9 mouse cellular contexts compared by ENCODE assay signal in genomic region chrX:153831951-153832561, GRCm38 (mm10). TPM values are rescaled to one million over a fixed set of nuclear protein-coding genes. Genes with fewer than 3 reads are reported as not detected.
A peak's percentile ranks its signal among the peaks of the same experiment; 100 is the strongest.
DNase-seq lines count a peak whose midpoint lies in the region; ATAC-seq and TF ChIP-seq lines count a peak whose summit lies in the region.
"Had no signal": no experiment of that assay in that cellular context is flagged by ENCODE, and none has a peak within 500 bp of the region (broad histone marks: within the 10 kb centered on the region; RNA-seq: fewer than 3 reads in every experiment).

Gene Spin2c, plus strand, starts transcription at chrX:153832225.

- peak within 1 kb of the TSS; percentile 71 for H3K9ac ChIP-seq in embryonic facial prominence, embryonic 13.5 days
- peak within 1 kb of the TSS; percentile 61 for H3K9ac ChIP-seq in heart, embryonic 14.5 days (ENCODE audit: low read length)
- H3K9ac ChIP-seq in kidney, postnatal 0 days (ENCODE audit: low read depth, low read length) = 0 out of 2 replicates have a peak within 1 kb of the TSS, but pooled peaks have one; percentile 35
- peak within 1 kb of the TSS; percentile 45 for H3K9ac ChIP-seq in limb, embryonic 15.5 days
- H3K9ac ChIP-seq in midbrain, postnatal 0 days (replicated peaks; ENCODE audit: low read length, poor library complexity, severe bottlenecking) = peak within 1 kb of the TSS; percentile 52; the same call in 1 of the 2 replicates

- peak; percentile 85 for ATAC-seq in embryonic facial prominence, embryonic 13.5 days (ENCODE audit: insufficient number of reproducible peaks, insufficient read depth, low FRiP score, low TSS enrichment, low read depth)
- ATAC-seq in heart, embryonic 14.5 days (ENCODE audit: insufficient number of reproducible peaks, insufficient read depth, low FRiP score, low read depth) = no peak
- ATAC-seq in kidney, postnatal 0 days (replicated peaks; ENCODE audit: low FRiP score, low read depth) = peak; percentile 80
- ATAC-seq in limb, embryonic 15.5 days (ENCODE audit: insufficient number of reproducible peaks, low FRiP score, low TSS enrichment, low read depth) = peak; percentile 77
- peak; percentile 96 for ATAC-seq in midbrain, postnatal 0 days (ENCODE audit: low FRiP score)

- H3K4me1 ChIP-seq in embryonic facial prominence, embryonic 13.5 days = peaks cover 7% of the 10 kb centered on the region; the same call in 1 of the 2 replicates
- no peaks in the 10 kb centered on the region; a peak in 1 of 4 replicates for H3K4me1 ChIP-seq in heart, embryonic 14.5 days (ENCODE audit: control insufficient read depth in 2 of 2, insufficient read depth in 2 of 2, low read length in 2 of 2)
- H3K4me1 ChIP-seq in kidney, postnatal 0 days (replicated peaks; ENCODE audit: insufficient read depth, low read length) = no peaks in the 10 kb centered on the region
- no peaks in the 10 kb centered on the region for H3K4me1 ChIP-seq in limb, embryonic 15.5 days
- no peaks in the 10 kb centered on the region for H3K4me1 ChIP-seq in midbrain, postnatal 0 days (ENCODE audit: insufficient read depth, low read length)

- no peaks in the 10 kb centered on the region for H3K27me3 ChIP-seq in embryonic facial prominence, embryonic 13.5 days
- no peaks in the 10 kb centered on the region for H3K27me3 ChIP-seq in heart, embryonic 14.5 days (ENCODE audit: control insufficient read depth, insufficient read depth, low read length)
- H3K27me3 ChIP-seq in kidney, postnatal 0 days (ENCODE audit: insufficient read depth, low read length) = no peaks in the 10 kb centered on the region
- no peaks in the 10 kb centered on the region for H3K27me3 ChIP-seq in limb, embryonic 15.5 days
- no peaks in the 10 kb centered on the region for H3K27me3 ChIP-seq in midbrain, postnatal 0 days (ENCODE audit: insufficient read depth, low read length)

- H3K4me2 ChIP-seq in embryonic facial prominence, embryonic 13.5 days = peak within 1 kb of the TSS; percentile 56
- peak within 1 kb of the TSS; percentile 69 for H3K4me2 ChIP-seq in heart, embryonic 14.5 days (ENCODE audit: low read length)
- peak within 1 kb of the TSS; percentile 55 for H3K4me2 ChIP-seq in kidney, postnatal 0 days (ENCODE audit: low read length)
- peak within 1 kb of the TSS; percentile 49 for H3K4me2 ChIP-seq in limb, embryonic 15.5 days
- H3K4me2 ChIP-seq in midbrain, postnatal 0 days (ENCODE audit: low read depth, low read length, poor library complexity, severe bottlenecking) = peak within 1 kb of the TSS; percentile 45

- 15% methylated on average over 23 of the region's 23 CpGs for whole genome bisulfite sequencing in embryonic facial prominence, embryonic 13.5 days
- 13% methylated on average over 22 of the region's 23 CpGs for WGBS in heart, embryonic 14.5 days
- WGBS in kidney, postnatal 0 days = 13% methylated on average over 20 of the region's 23 CpGs
- 18% methylated on average over 21 of the region's 23 CpGs for WGBS in limb, embryonic 15.5 days
- WGBS in midbrain, postnatal 0 days = 13% methylated on average over 21 of the region's 23 CpGs

- H3K36me3 ChIP-seq in embryonic facial prominence, embryonic 13.5 days = no peaks in the 10 kb centered on the region
- no peaks in the 10 kb centered on the region for H3K36me3 ChIP-seq in heart, embryonic 14.5 days (ENCODE audit: control insufficient read depth, insufficient read depth, low read length)
- H3K36me3 ChIP-seq in kidney, postnatal 0 days (ENCODE audit: insufficient read depth, low read length) = no peaks in the 10 kb centered on the region
- no peaks in the 10 kb centered on the region for H3K36me3 ChIP-seq in limb, embryonic 15.5 days
- no peaks in the 10 kb centered on the region for H3K36me3 ChIP-seq in midbrain, postnatal 0 days (ENCODE audit: insufficient read depth, low read length)
- H3K36me3 ChIP-seq: G1E had no signal

- DNase-seq in spleen, postnatal 36 days (ENCODE audit: low spot score in 2 of 2) = peak; percentile 0 to 8
- DNase-seq in spleen, postnatal 4 days (ENCODE audit: low spot score in 2 of 2) = no peak
- DNase-seq in kidney, postnatal 0 days (ENCODE audit: low spot score) = peak; percentile 75
- DNase-seq in midbrain, postnatal 0 days (ENCODE audit: low spot score) = peak; percentile 60
- DNase-seq in telencephalon, adult 2 months (ENCODE audit: low read depth, low spot score) = peak; percentile 29

- no peaks in the 10 kb centered on the region for H3K9me3 ChIP-seq in embryonic facial prominence, embryonic 13.5 days
- no peaks in the 10 kb centered on the region for H3K9me3 ChIP-seq in heart, embryonic 14.5 days (ENCODE audit: control insufficient read depth, low read length)
- no peaks in the 10 kb centered on the region for H3K9me3 ChIP-seq in kidney, postnatal 0 days (replicated peaks; ENCODE audit: low read length)
- no peaks in the 10 kb centered on the region for H3K9me3 ChIP-seq in limb, embryonic 15.5 days
- no peaks in the 10 kb centered on the region for H3K9me3 ChIP-seq in midbrain, postnatal 0 days (ENCODE audit: low read length)
- H3K9me3 ChIP-seq: G1E had no signal

- H3K4me3 ChIP-seq in embryonic facial prominence, embryonic 13.5 days = peak within 1 kb of the TSS; percentile 58
- peak within 1 kb of the TSS; percentile 53 to 78 for H3K4me3 ChIP-seq in heart, embryonic 14.5 days (ENCODE audit: control insufficient read depth in 1 of 2, insufficient read depth in 1 of 2, low read depth in 1 of 2, low read length in 2 of 2)
- H3K4me3 ChIP-seq in kidney, postnatal 0 days (replicated peaks; ENCODE audit: low read depth, low read length) = peak within 1 kb of the TSS; percentile 48
- peak within 1 kb of the TSS; percentile 53 for H3K4me3 ChIP-seq in limb, embryonic 15.5 days
- peak within 1 kb of the TSS; percentile 51 for H3K4me3 ChIP-seq in midbrain, postnatal 0 days (ENCODE audit: low read depth, low read length)

- TF ChIP-seq CTCF in kidney, postnatal 0 days (IDR thresholded peaks at IDR 0.05; ENCODE audit: low read depth) = no peak
- peak; percentile 36 for TF ChIP-seq CTCF in midbrain, postnatal 0 days (IDR thresholded peaks at IDR 0.05)

- peak within 1 kb of the TSS; percentile 88 for H3K27ac ChIP-seq in embryonic facial prominence, embryonic 13.5 days
- H3K27ac ChIP-seq in heart, embryonic 14.5 days (replicated peaks in 1 of 2; ENCODE audit: control insufficient read depth in 1 of 2, insufficient read depth in 1 of 2, low read depth in 2 of 2, low read length in 2 of 2) = peak within 1 kb of the TSS; percentile 47 to 56; a peak in 3 of 4 replicates
- H3K27ac ChIP-seq in kidney, postnatal 0 days = no peak within 1 kb of the TSS
- H3K27ac ChIP-seq in limb, embryonic 15.5 days = peak within 1 kb of the TSS; percentile 74
- H3K27ac ChIP-seq in midbrain, postnatal 0 days (ENCODE audit: low read depth, low read length) = peak within 1 kb of the TSS; percentile 75

RNA-seq across cellular contexts. Expression of gene Spin2c, which starts in this region (rescaled TPM):
- polyA plus RNA-seq in embryonic facial prominence, embryonic 13.5 days (2015; fragmentation: Nextera tagmentation; extraction: Ambion mirVana) = 43.7 and 49.6 TPM in 2 replicates
- polyA plus RNA-seq in heart, embryonic 14.5 days (2014; fragmentation: Nextera tagmentation; extraction: Ambion mirVana) = 7.2 and 7.4 TPM in 2 replicates
- polyA plus RNA-seq in kidney, postnatal 0 days (2015; fragmentation: Nextera tagmentation; extraction: Ambion mirVana) = 13.4 and 13.9 TPM in 2 replicates
- 19.0 and 19.5 TPM in 2 replicates for polyA plus RNA-seq in limb, embryonic 15.5 days (2015; fragmentation: Nextera tagmentation; extraction: Ambion mirVana)
- 14.3 and 23.4 TPM in 2 replicates for total RNA-seq in midbrain, postnatal 0 days (2014; rRNA removed)
- 33.0 and 33.4 TPM in 2 replicates for polyA plus RNA-seq in midbrain, postnatal 0 days (2015; fragmentation: Nextera tagmentation; extraction: Ambion mirVana)
- polyA plus RNA-seq: G1E had no signal

Comparison
In these comparisons a context has a peak if more than half of its experiments do, and no peak if none do; other contexts are left out.
1. DNase-seq: peak in spleen, postnatal 36 days (2 of 2), kidney, postnatal 0 days (single experiment), midbrain, postnatal 0 days (single experiment) and telencephalon, adult 2 months (single experiment); none in spleen, postnatal 4 days (0 of 2).
2. Peak in every context shown above with its lines, with median percentiles within 50 percentile points of each other: H3K4me2 ChIP-seq, H3K4me3 ChIP-seq and H3K9ac ChIP-seq.